Mouse (Mus musculus): ENCODE data around the gene Ift81.

Gene Ift81

DNA sequence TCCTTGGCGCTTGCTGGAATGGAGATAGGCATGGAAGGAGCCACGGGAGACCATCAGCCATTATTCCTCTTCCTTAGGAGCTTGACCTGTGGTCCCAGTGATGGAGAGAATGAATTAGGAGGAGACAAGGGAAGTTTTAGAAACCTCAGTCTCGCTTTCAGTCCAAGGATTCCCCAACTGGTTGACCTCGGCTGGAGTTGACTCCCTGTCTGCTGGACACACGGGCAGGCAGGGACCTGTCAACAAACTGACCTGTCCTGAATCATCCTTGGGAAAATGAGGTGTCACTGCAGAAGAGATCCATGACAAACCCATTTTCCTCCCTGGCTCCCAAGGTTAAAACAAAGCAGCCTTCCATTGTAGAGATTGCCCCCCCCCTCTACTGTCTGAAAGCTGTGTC is 97.4 kb downstream of the Ift81 start:
- in situ Hi-C loops (cut with MboI, MseI) = no loop called here

DNA sequence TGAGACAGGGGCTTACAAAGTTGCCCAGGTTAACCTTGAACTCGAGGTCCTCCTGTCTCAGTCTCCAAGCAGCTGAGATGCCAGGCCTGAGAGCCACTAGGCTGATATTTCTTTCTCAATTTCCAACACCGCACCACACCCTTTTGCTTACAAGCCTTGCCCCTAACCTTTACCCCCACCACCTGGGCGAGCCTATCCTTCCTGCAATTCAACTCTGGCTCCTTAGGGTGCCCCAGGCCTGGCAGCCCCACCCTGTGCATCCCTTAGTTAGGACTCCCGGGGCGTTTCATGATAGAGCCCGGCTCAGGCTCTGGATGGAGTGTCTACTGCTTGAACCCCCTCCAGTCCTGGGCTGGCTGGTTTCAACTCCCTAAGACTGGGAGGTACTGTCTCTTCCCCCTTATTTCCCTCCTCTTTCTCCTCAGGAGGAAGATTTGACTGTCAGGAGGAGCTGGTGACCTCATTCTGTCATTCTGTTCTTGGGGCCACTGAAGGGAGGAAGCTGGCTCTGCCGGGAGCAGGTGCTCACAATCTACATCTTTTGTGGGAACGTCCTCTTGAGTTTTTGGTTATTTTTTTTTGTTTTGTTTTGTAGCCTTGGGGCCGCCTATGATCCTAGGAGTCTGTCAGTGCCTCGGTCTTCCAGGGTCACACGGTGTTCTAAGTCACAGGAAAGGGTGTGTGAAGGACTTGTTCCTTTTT is 98.1 kb downstream of the Ift81 start:
- in situ Hi-C loops (cut with MboI, MseI) = no loop called here

DNA sequence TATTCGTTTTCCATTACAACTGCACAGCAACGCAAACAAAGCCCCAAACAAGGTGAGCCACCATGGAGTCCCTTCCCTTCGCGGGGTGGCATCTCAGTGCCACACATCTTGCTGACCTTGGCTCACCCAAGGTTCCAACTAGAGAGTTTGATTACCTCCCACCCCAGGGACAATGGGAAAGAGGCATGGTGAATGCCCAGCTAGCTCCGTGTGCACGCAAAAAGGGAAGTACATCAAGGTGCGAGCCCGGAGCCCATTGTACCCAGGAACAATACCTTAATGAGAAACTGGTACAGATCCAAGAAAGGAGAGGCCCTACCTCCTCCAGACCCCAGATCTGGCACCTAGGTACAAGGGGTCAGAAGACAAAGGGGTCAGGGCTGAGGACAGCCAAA is 100.2 kb downstream of the Ift81 start:
- in situ Hi-C loops (cut with MboI, MseI) = no loop called here

DNA sequence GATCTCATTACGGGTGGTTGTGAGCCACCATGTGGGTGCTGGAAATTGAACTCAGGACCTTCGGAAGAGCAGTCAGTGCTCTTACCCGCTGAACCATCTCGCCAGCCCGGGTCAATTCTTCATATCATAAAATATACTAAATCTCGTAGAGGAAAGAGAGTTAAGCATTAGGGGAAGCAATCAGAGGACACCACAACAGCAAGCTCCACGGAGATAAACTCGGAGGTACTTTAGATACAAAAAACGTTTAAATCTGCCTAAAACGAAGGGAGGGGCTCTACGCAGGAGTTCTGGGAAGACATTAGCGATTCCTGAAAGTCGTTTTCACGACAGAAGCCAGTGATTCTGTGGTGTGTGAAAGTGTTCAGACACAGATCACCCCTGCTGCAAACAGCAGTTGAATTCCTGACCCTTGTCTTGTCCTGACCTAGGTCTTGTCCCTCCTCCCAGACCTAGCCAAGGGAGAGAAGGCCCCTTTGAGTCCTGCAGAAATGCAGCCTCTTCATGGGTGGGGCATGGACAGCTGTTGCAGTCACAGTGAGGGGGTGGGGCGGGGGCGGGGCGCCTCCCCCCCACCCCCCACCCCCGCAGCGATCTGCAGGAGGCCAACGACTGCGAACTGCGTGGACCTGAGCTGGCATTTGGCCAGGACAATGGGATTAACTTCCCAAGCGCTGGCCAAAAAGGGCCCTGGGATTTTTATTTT is 100.7 kb downstream of the Ift81 start:
- in situ Hi-C loops (cut with MboI, MseI) = no loop called here

DNA sequence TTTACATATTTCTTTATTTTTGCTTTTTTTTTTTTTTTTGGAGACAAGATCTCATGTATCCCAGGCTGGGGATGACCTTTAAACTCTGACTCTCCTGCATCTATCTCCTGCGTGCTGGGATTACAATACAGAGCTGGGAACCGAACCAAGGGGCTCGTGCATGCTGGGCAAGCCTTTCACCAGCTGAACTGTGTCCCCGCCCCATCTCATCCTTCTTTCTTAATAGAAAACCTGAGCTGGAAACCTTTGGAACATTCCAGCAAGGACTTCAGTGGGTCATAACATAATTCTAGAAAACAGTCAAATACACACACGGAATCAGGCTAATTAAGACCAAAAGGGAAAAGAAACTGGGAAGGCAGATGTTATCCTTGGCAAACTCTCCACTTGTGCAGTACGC is 102.3 kb downstream of the Ift81 start:
- in situ Hi-C loops (cut with MboI, MseI) = no loop called here

DNA sequence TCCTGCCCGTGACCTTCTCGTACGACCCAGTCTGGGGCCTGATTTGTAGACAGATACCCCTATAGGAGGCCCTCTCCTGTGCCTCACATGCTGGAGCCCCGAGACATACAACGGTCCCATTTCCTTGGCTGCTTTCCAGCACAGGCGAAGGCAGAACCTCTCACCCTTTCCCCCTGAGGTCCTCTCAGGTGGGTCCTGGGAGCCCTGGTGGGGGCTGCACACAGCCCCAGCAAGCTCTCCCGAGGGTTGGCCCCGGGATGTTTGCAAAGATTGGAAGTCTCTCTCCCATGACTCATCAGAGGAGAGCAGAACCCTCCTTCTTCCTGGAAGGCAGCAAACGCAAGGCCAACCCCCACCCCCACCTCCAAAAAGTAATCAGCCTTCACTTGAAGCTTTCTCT is 102.9 kb downstream of the Ift81 start:
- in situ Hi-C loops (cut with MboI, MseI) = no loop called here

DNA sequence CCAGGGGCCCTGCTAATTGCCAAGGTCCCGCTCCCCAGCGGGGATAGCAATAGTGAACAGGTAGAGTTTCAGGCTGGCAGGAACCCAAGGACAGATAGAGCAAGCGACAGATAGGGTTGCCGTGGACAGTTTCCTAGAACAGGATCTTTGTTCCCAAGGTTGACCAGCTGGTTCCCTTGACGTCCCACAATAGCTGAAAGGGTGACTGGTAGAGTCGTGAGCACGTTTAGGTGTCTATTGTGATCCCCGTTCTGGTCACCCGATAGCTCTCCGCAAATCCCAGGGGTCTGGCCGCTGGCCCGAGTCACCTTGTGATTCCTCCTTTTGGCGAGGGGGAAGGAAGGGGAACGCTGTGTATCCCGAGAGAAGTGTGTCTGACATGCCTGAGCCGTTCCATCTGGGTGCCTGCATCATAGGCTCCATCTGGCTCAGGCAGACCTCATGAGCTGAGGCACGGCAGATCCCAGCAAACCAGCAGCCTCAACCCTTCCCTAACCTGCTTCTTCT is 103.6 kb downstream of the Ift81 start:
- in situ Hi-C loops (cut with MboI, MseI) = no loop called here

DNA sequence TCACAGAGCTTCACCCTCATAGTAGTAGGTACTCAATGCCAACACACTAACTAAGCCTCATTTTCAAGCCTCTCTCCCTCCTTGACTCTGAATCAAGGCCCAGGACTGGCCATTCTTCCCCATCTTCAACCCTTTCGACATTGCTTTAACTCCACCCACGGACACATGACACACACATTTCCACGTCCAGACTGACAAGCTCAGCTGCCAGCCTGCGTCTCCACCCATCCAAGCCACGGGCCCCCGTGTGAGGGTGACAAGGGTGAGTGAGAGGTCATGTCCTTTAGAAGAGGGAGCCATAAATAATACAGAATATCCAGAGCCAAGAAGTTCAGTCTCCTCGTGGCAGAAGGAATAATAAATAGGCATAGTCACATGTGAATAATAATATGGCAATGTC is 104.7 kb downstream of the Ift81 start:
- in situ Hi-C loops (cut with MboI, MseI) = no loop called here

DNA sequence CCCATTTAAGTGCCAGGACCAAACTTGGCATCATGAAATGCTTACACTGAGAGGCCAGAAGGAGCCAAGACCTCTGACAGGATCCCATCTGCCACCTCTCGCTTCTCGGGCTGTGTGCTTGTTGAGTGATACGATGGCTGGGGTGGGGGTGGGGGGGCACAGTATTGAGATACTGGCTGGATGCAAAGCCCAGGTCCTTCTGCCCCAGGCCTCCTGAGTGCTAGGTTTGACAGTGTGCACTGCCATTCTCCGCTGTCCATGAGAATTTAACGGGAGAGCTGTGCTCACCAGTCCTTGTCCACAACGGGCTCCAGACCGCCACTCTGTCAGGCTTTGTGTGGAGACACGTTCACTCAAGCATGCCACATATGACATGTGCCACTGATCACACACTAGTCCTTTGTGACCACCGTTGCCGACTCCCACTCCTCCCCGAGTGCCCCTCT is 105.4 kb downstream of the Ift81 start:
- in situ Hi-C loops (cut with MboI, MseI) = no loop called here

DNA sequence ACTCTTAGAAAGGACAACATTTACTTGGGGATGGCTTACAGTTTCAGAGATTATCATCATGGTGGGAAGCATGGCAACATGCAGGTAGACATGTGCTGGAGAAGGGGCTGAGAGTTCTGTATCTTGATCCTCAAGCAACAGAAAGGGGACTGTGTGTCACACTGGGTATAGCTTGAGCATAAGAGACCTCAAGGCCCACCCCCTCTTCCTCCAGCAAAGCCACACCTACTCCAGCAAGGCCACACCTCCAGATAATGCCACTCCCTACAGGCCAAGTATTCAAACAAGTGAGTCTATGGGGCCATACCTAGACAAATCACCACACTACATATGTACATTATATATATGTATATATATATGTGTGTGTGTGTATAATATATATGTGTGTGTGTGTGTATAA is 106.9 kb downstream of the Ift81 start:
- in situ Hi-C loops (cut with MboI, MseI) = no loop called here

DNA sequence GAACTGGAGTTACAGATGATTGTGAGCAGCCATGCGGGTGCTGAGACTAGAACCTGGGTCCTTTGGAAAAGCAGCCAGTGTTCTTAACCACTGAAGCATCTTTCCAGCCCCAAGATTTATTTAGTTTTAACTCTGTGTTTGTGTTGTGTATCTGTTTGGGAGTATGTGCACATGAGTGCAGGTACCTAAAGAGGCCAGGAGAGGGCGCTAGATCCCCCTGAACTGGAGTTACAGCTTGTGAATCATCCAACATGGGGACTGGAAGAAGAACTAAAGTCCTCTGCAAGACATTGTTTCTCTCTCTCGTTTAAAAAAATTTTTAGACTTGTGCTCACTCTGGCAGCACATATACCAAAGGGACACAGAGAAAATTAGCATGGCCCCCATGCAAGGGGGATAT is 107.9 kb downstream of the Ift81 start:
- in situ Hi-C loops (cut with MboI, MseI) = no loop called here

DNA sequence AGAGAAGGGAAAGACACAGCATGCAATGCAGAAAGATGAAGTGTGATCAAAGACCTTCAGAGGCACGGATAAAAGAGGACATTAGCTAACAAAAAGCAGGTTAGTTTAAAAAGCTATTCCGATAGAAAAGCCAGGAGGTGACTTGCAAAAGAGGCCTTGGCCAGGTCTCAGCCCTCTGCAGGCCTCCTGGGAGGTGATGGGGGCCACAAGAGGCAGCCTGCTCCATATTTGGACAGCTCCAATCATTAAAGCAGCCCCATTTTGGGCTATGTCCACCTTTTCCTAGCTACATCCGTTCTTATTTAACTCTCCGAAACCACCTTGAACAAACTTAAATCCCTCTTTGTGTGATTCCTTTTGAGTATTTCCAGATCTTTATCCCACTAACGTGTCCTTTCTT is 108.8 kb downstream of the Ift81 start:
- in situ Hi-C loops (cut with MboI, MseI) = no loop called here

DNA sequence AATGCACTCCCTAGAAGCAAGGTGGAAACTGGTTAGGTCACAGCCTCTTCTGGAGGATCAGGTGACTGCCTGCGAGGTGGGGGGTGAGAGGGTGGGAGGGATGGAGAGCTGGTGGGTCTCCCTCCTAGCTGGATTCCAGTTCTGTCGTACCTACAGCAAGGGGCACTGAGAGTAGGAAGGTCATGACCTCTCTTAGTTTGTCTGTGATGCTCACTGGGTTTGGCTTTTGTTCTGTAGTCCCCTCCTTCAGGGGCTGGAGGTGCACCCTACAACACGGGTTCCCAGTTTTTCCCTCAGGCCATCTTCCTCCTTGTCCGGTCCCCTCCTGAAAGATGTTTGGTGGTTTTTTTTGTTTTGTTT is 110.6 kb downstream of the Ift81 start:
- in situ Hi-C loops (cut with MboI, MseI) = no loop called here

DNA sequence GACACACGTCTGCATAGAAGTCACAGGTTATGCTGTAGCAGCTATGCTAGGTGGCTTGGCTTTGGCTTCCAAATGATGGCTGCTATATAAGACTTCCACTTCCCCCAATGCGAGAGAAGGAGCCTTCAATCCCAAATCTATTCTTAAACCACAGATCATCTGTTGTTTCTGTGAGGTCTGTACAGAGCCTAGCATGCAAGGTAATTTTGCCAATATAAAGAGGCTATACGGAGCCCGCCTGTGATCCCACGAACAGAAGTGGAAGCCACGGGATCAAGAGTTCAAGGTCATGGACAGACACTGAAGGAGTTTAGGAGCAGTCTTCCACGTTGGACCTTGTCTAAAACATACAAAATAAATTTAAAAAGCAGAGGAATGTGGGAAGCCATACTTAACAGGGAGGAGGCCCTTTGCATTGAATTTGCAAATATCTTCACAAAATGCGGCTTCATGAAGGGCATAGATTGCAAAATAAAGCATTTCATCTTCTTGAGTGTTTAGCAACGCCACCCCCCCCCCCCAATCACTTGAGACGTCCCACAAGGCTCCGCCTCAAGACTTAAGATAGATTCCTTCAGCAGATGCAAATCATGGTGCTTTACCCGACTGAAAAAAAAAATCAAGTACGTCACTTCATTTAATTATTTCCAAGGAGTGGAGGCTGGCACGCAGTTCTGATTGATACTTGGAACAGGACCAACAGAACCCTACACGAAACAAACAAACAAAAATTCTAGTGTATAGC is 111.1 kb downstream of the Ift81 start:
- in situ Hi-C loops (cut with MboI, MseI) = no loop called here

DNA sequence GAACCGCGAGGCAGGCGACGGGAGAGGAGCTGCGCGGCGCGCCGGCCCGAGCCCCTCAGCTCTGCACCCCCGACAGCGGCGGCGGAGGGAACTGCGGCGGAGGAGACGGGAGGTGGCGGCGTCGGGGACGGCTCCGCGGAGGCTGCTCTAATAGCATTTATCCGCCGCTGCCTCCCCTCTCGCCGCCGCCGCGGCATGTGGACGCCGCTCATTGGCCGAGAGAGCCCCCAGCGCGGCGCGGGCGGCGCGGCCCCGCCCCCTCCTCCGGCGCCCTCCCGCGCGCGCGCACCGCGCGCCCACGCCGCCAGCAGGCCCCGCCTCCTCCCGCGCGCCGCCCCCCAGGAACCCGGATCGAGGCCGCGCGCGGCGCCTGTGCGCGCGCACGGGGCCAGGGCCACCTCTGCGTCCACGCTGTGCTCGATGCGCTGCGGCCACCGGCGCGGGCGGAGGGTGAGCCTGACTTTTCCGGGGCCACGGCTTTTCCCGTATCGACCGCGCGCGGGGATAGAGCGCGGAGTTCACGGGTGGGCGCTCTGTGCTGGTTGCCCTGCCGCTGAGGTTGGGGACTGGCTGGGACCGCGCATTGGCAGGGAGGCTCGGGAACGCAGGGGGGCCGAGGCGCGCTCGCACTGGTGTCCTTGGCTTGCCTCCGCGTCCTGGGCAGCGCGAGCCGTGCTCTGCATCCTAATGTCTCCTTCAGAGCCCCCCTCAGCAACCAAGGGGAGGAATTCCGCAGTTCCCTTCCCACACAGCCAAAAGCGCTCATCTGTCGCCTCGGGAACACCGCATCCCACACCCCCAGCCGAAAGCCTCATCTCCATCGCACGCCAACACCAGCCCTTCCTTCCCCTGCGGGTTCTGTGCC is 112.0 kb downstream of the Ift81 start, which contains the start of gene Atp2a2:
Atp2a2 (minus strand) TSS at position 149 of the 865 bp plus-strand sequence.
- in situ Hi-C loops (cut with MboI, MseI) = no loop called here

DNA sequence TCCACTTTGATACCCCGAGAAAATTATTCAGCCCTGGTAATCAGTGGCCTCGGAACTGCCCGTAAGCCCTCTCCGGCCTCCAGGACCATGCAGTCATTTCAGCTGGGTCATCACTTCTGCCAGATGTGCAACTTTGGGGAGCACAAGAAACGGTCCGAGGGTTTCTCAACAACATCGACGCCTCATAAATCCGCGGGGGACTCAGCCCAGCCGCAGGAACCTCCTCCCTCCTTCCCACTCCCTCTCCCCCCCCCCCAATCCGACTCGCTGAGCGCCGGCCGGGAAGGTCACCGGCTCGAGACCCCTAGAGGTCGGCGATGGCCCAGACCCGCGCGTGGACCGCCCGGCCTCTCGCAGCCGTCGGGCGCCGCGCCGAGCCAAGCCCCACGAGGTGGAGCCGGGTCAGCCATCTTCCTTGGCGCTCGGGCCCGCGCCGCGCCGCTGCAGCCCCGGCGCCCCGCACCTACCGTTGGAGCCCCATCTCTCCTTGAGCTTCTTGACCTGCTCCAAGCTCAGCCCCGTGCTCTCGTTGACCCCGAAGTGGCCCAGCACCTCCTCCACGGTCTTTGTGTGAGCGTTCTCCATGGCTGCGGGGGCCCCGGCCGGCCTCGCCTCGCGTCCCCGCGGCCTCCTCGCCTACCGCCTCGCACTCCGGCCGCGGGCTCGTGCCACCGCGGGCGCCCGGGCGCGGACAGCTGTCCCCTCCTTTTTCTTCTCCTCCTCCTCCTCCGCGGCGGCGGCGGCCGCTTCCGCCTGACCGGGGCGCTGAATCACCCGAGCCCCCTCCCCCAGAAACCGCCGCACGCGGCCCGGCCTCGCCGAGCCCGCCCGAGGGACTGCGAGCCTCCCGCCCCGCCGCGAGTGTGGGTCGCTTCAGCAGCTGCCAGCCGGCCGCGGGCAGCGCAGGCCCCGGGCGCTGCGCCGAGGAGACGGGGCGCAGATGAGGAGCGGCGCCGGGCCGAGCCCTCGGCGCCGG is 112.9 kb downstream of the Ift81 start:
- in situ Hi-C loops (cut with MboI, MseI) = no loop called here

DNA sequence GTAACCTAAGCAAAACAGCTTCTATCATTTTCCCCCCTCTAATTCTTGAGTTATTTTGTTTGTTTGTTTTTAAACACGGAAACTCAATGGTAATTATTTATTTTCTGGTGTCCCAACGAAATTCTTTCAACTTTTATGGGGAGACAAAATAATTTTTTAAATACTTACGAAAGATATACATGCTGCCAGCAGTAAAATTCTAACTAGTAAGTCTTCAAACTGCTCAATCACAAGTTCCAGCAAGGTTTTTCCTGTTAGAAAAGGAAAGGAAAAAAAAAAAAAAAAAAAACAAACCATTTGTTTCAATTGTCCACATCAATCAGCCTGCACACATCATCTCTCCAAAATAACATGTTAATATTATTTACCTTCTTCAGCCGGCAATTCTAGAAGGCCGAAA is 113.8 kb downstream of the Ift81 start:
- in situ Hi-C loops (cut with MboI, MseI) = no loop called here
